Mouse (Mus musculus) embryonic stem cell, embryonic (primary cell): Measurements from ENCODE around the gene Cebpzos.

Source experiments
- CTCF ChIA-PET, 4 experiments: fragments of 300-600 bp in 2 of 4; fragments of 350-600 bp in 2 of 4; sonication (Branson Sonifier 250); formaldehyde crosslinking; loops; one replicate each; lab custom pipeline; 2022; ENCODE audit warnings: inconsistent platforms in 2 of 4; lab: Charles Lee
- POLR2A ChIA-PET, 4 experiments: fragments of 300-600 bp in 2 of 4; fragments of 350-600 bp in 2 of 4; sonication (Branson Sonifier 250); formaldehyde crosslinking; loops; one replicate each; lab custom pipeline; 2022; ENCODE audit warnings: antibody characterized with exemption in 4 of 4, inconsistent platforms in 1 of 4; lab: Charles Lee

The Cebpzos gene

GRCm38 (mm10) chr17:78916369-78916813 lies at the start of gene Cebpzos:
TSS of gene Cebpzos (plus strand) at chr17:78916500.
- CTCF ChIA-PET = interaction anchor here in 2 of 4 experiments (0.5 to 1.5 kb wide), 3 partner anchors 21 to 1479 kb away, joined by 4 to 8 read pairs (median 4); no protein-coding TSS in a partner anchor
- POLR2A ChIA-PET = interaction anchor here in 3 of 4 experiments (0.6 to 9.3 kb wide), 24 partner anchors 10 to 1066 kb away, joined by 3 to 133 read pairs (median 4); partner anchors contain the start of genes Cebpz (in 2 of the 3), Gpatch11 (in 2 of the 3), Heatr5b (in 2 of the 3) and Ndufaf7 (in 2 of the 3)

GRCm38 (mm10) chr17:78873886-78874285 lies 42.4 kb upstream of the Cebpzos start:
- POLR2A ChIA-PET = interaction anchor here in 3 of 4 experiments (0.7 to 4.0 kb wide), 7 partner anchors 9 to 178 kb away, joined by 3 to 34 read pairs (median 3); partner anchors contain the start of gene Eif2ak2 (in 2 of the 3)
- CTCF ChIA-PET = no interaction called here

GRCm38 (mm10) chr17:78881878-78882304 lies 34.4 kb upstream of the Cebpzos start:
- POLR2A ChIA-PET = interaction anchor here in 3 of 4 experiments (0.7 to 6.9 kb wide), 22 partner anchors 8 to 138 kb away, joined by 3 to 66 read pairs (median 5); partner anchors contain the start of genes Gpatch11 (in 2 of the 3), Heatr5b (in 2 of the 3) and Cebpzos (in 1 of the 3)
- CTCF ChIA-PET = no interaction called here

- POLR2A ChIA-PET = interaction anchor here (0.6 to 6.9 kb wide), 22 partner anchors 8 to 253 kb away, joined by 3 to 66 read pairs (median 6); partner anchors contain the start of genes Gpatch11 (in 2 of the 4), Heatr5b (in 2 of the 4), Cebpzos (in 1 of the 4) and Prkd3 (in 1 of the 4)
- CTCF ChIA-PET = no interaction called here
Measured at GRCm38 (mm10) chr17:78882401-78883112, 33.7 kb upstream of the Cebpzos start, which contains the start of gene Eif2ak2. TSS of gene Eif2ak2 (minus strand) at chr17:78882573.

- ChIA-PET CTCF (interaction anchor here in 1 of 4 experiments (0.6 kb wide), 1 partner anchor 145 kb away, joined by 4 read pairs; no protein-coding TSS in a partner anchor), POLR2A (interaction anchor here in 3 of 4 experiments (0.5 to 6.9 kb wide), 18 partner anchors 8 to 252 kb away, joined by 3 to 66 read pairs (median 6); partner anchors contain the start of genes Gpatch11 (in 2 of the 3), Heatr5b (in 2 of the 3), Cebpz (in 1 of the 3) and Ndufaf7 (in 1 of the 3))
Measured at GRCm38 (mm10) chr17:78883291-78883690, 33.0 kb upstream of the Cebpzos start.

- CTCF ChIA-PET = no interaction called here
- POLR2A ChIA-PET = interaction anchor here (0.6 to 6.9 kb wide), 20 partner anchors 9 to 284 kb away, joined by 3 to 66 read pairs (median 8); partner anchors contain the start of genes Cebpz (in 1 of the 4), Cebpzos (in 1 of the 4), Gpatch11 (in 1 of the 4) and Heatr5b (in 1 of the 4)
Measured at GRCm38 (mm10) chr17:78885286-78886065, 30.8 kb upstream of the Cebpzos start.

- ChIA-PET CTCF (no interaction called here), POLR2A (interaction anchor here in 2 of 4 experiments (0.6 to 1.9 kb wide), 8 partner anchors 15 to 311 kb away, joined by 3 to 6 read pairs (median 3); partner anchors contain the start of genes Cebpzos (in 1 of the 2) and Prkd3 (in 1 of the 2))
Measured at GRCm38 (mm10) chr17:78888554-78888953, 27.7 kb upstream of the Cebpzos start.

GRCm38 (mm10) chr17:78889184-78889583 lies 27.1 kb upstream of the Cebpzos start:
- ChIA-PET POLR2A (interaction anchor here in 1 of 4 experiments (1.9 kb wide), 1 partner anchor 27 kb away, joined by 6 read pairs; the partner anchor contains the start of gene Cebpzos), CTCF (no interaction called here)

- POLR2A ChIA-PET = interaction anchor here in 3 of 4 experiments (0.8 to 1.9 kb wide), 7 partner anchors 10 to 71 kb away, joined by 3 to 4 read pairs (median 3); no protein-coding TSS in a partner anchor
- CTCF ChIA-PET = no interaction called here
Measured at GRCm38 (mm10) chr17:78891020-78891419, 25.3 kb upstream of the Cebpzos start.

- ChIA-PET POLR2A (interaction anchor here (0.7 to 4.9 kb wide), 24 partner anchors 10 to 303 kb away, joined by 3 to 66 read pairs (median 8); partner anchors contain the start of genes Eif2ak2 (in 3 of the 4), Cebpzos (in 2 of the 4), Cebpz (in 1 of the 4) and Gpatch11 (in 1 of the 4)), CTCF (interaction anchor here (0.7 to 1.4 kb wide), 11 partner anchors 10 to 465 kb away, joined by 3 to 8 read pairs (median 4); partner anchors contain the start of gene Cebpzos (in 1 of the 4))
Measured at GRCm38 (mm10) chr17:78894991-78895390, 21.3 kb upstream of the Cebpzos start.

- ChIA-PET CTCF (interaction anchor here (0.6 to 1.4 kb wide), 23 partner anchors 9 to 1019 kb away, joined by 3 to 8 read pairs (median 3); partner anchors contain the start of genes Gpatch11 (in 2 of the 4), Heatr5b (in 2 of the 4) and Cebpzos (in 1 of the 4)), POLR2A (interaction anchor here (0.6 to 4.9 kb wide), 43 partner anchors 9 to 1397 kb away, joined by 3 to 66 read pairs (median 4); partner anchors contain the start of genes Eif2ak2 (in 3 of the 4), Gpatch11 (in 3 of the 4), Heatr5b (in 3 of the 4) and Cebpzos (in 2 of the 4))
Measured at GRCm38 (mm10) chr17:78895394-78895793, 20.9 kb upstream of the Cebpzos start.

- POLR2A ChIA-PET = interaction anchor here in 2 of 4 experiments (0.6 to 4.2 kb wide), 4 partner anchors 8 to 94 kb away, joined by 3 to 36 read pairs (median 8); no protein-coding TSS in a partner anchor
Measured at GRCm38 (mm10) chr17:78903158-78903557, 13.1 kb upstream of the Cebpzos start.

GRCm38 (mm10) chr17:78906892-78907291 lies 9.4 kb upstream of the Cebpzos start, which contains the start of gene Sult6b1:
TSS of gene Sult6b1 (minus strand) at chr17:78906992.
- CTCF ChIA-PET = interaction anchor here in 1 of 4 experiments (0.6 kb wide), 1 partner anchor 24 kb away, joined by 7 read pairs; no protein-coding TSS in a partner anchor

More at GRCm38 (mm10) chr17:78903158-78903557, 13.1 kb upstream of the Cebpzos start:
- CTCF ChIA-PET = no interaction called here

GRCm38 (mm10) chr17:78909374-78909773 lies 6.9 kb upstream of the Cebpzos start:
- ChIA-PET POLR2A (interaction anchor here in 3 of 4 experiments (0.7 to 2.3 kb wide), 11 partner anchors 8 to 27 kb away, joined by 3 to 9 read pairs (median 3); partner anchors contain the start of genes Cebpz (in 1 of the 3) and Ndufaf7 (in 1 of the 3)), CTCF (interaction anchor here in 1 of 4 experiments (1.4 kb wide), 1 partner anchor 8 kb away, joined by 4 read pairs; no protein-coding TSS in a partner anchor)

More at GRCm38 (mm10) chr17:78906892-78907291, 9.4 kb upstream of the Cebpzos start, which contains the start of gene Sult6b1:
- POLR2A ChIA-PET = interaction anchor here in 2 of 4 experiments (0.6 to 4.2 kb wide), 4 partner anchors 9 to 172 kb away, joined by 3 to 36 read pairs (median 6); partner anchors contain the start of gene Cebpzos (in 1 of the 2)

GRCm38 (mm10) chr17:78912861-78913281 lies 3.4 kb upstream of the Cebpzos start:
- ChIA-PET POLR2A (interaction anchor here (0.6 to 9.3 kb wide), 34 partner anchors 8 to 982 kb away, joined by 3 to 133 read pairs (median 6); partner anchors contain the start of genes Cebpz (in 3 of the 4), Eif2ak2 (in 3 of the 4), Ndufaf7 (in 3 of the 4) and Gpatch11 (in 2 of the 4)), CTCF (interaction anchor here (0.6 to 1.4 kb wide), 8 partner anchors 8 to 914 kb away, joined by 3 to 6 read pairs (median 3); partner anchors contain the start of genes Cebpz (in 1 of the 4) and Ndufaf7 (in 1 of the 4))

- ChIA-PET CTCF (interaction anchor here in 1 of 4 experiments (1.4 kb wide), 1 partner anchor 10 kb away, joined by 4 read pairs; no protein-coding TSS in a partner anchor), POLR2A (interaction anchor here (0.6 to 9.3 kb wide), 31 partner anchors 9 to 1341 kb away, joined by 3 to 133 read pairs (median 5); partner anchors contain the start of genes Eif2ak2 (in 3 of the 4), Cebpz (in 2 of the 4), Gpatch11 (in 2 of the 4) and Heatr5b (in 2 of the 4))
Measured at GRCm38 (mm10) chr17:78913921-78914320, 2.4 kb upstream of the Cebpzos start.
